In the genomic region with DNA sequence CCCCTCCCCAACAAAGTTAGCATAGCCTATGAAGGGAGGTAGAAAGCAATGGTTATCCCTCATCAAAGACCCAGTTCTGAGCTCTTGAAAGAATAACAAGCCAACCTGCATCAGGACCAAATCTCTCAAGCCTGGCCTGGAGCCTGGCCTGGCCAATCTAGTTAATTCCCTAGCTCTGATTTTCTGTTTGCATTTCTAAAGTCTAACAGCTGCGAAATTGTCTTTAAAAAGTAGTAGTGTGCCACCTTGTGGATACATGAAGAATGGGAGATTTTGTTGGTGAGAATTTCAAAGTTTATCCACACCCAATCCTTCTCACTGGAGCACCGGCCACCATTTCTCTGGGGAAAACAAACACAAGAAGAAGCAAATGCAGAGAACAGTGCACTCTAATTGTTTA, we compare ENCODE assay signal across 8 mouse cellular contexts. TPM values are rescaled to one million over a fixed set of nuclear protein-coding genes. Genes with fewer than 3 reads are reported as not detected.
DNase-seq lines count a peak whose midpoint lies in the region; ATAC-seq and TF ChIP-seq lines count a peak whose summit lies in the region.

No protein-coding gene starts in this region.

- H3K4me3 ChIP-seq in forebrain, embryonic 11.5 days (ENCODE audit: low read depth, low read length): no peak overlapping the region
- H3K4me3 ChIP-seq in forebrain, embryonic 10.5 days: no peak overlapping the region
- no peak overlapping the region for H3K4me3 ChIP-seq in lung, adult 2 months (replicated peaks; ENCODE audit: extremely low read depth, low read depth, low read length)
- no peak overlapping the region for H3K4me3 ChIP-seq in embryonic facial prominence, embryonic 10.5 days
- no peak overlapping the region for H3K4me3 ChIP-seq in midbrain, embryonic 12.5 days

- H3K36me3 ChIP-seq in forebrain, embryonic 11.5 days (ENCODE audit: control insufficient read depth, insufficient read depth, low read length): no peaks in the 10 kb centered on the region
- no peaks in the 10 kb centered on the region for H3K36me3 ChIP-seq in forebrain, embryonic 10.5 days (replicated peaks)
- H3K36me3 ChIP-seq in embryonic facial prominence, embryonic 10.5 days (replicated peaks): no peaks in the 10 kb centered on the region
- no peaks in the 10 kb centered on the region for H3K36me3 ChIP-seq in midbrain, embryonic 12.5 days

- H3K9ac ChIP-seq in forebrain, embryonic 11.5 days (ENCODE audit: low read length): no peak overlapping the region
- no peak overlapping the region for H3K9ac ChIP-seq in midbrain, embryonic 12.5 days (replicated peaks)

- no peak overlapping the region for H3K27ac ChIP-seq in forebrain, embryonic 11.5 days (ENCODE audit: low read depth, low read length)
- H3K27ac ChIP-seq in forebrain, embryonic 10.5 days: no peak overlapping the region
- no peak overlapping the region for H3K27ac ChIP-seq in embryonic facial prominence, embryonic 10.5 days (replicated peaks)
- H3K27ac ChIP-seq in midbrain, embryonic 12.5 days (replicated peaks): no peak overlapping the region

- no peak for DNase-seq in forebrain, embryonic 11.5 days (ENCODE audit: low spot score)
- DNase-seq in forebrain, embryonic 10.5 days (ENCODE audit: extremely low spot score, low spot score): no peak
- DNase-seq in lung, adult 2 months: no peak
- DNase-seq in lung, postnatal 4 days: no peak
- peak; percentile 17 for DNase-seq in embryonic facial prominence, embryonic 10.5 days (ENCODE audit: low spot score)
- no peak for DNase-seq in ovary, adult 18-20 months (ENCODE audit: low spot score)
- DNase-seq in right cerebral cortex, adult 18-20 months: no peak

- no peaks in the 10 kb centered on the region for H3K4me1 ChIP-seq in forebrain, embryonic 11.5 days (replicated peaks; ENCODE audit: control insufficient read depth, insufficient read depth, low read length)
- H3K4me1 ChIP-seq in forebrain, embryonic 10.5 days: peaks cover 9% of the 10 kb centered on the region
- no peaks in the 10 kb centered on the region for H3K4me1 ChIP-seq in lung, adult 2 months (ENCODE audit: control insufficient read depth, insufficient read depth, low read length)
- peaks cover 6% of the 10 kb centered on the region; the same call in 1 of the 2 replicates for H3K4me1 ChIP-seq in embryonic facial prominence, embryonic 10.5 days
- 0 out of 2 replicates have a peak, but pooled peaks cover 4% of the 10 kb centered on the region for H3K4me1 ChIP-seq in midbrain, embryonic 12.5 days

- no peak overlapping the region for H3K4me2 ChIP-seq in forebrain, embryonic 11.5 days (ENCODE audit: low read depth, low read length, severe bottlenecking)
- no peak overlapping the region for H3K4me2 ChIP-seq in midbrain, embryonic 12.5 days (replicated peaks)

- peak; percentile 24; the same call in 1 of the 2 replicates for TF ChIP-seq CTCF in lung, adult 2 months (IDR thresholded peaks at IDR 0.05; ENCODE audit: insufficient read depth, low read length)

- ATAC-seq in forebrain, embryonic 11.5 days (replicated peaks; ENCODE audit: low FRiP score): peak; percentile 40; the same call in 1 of the 2 replicates
- ATAC-seq in midbrain, embryonic 12.5 days (ENCODE audit: low FRiP score, low read depth): peak; percentile 17; the same call in 1 of the 2 replicates

- H3K9me3 ChIP-seq in forebrain, embryonic 11.5 days (ENCODE audit: control insufficient read depth, low read length): no peaks in the 10 kb centered on the region
- no peaks in the 10 kb centered on the region for H3K9me3 ChIP-seq in forebrain, embryonic 10.5 days
- H3K9me3 ChIP-seq in embryonic facial prominence, embryonic 10.5 days: no peaks in the 10 kb centered on the region
- H3K9me3 ChIP-seq in midbrain, embryonic 12.5 days: no peaks in the 10 kb centered on the region

- 25% methylated on average over 2 of the region's 2 CpGs for WGBS in forebrain, embryonic 11.5 days
- WGBS in forebrain, embryonic 10.5 days: 28% methylated on average over 2 of the region's 2 CpGs
- WGBS in lung, adult 2 months: 5% methylated on average over 2 of the region's 2 CpGs
- WGBS in embryonic facial prominence, embryonic 10.5 days: 19% methylated on average over 2 of the region's 2 CpGs
- WGBS in midbrain, embryonic 12.5 days: 18% methylated on average over 2 of the region's 2 CpGs

- peaks cover 9% of the 10 kb centered on the region; the same call in 1 of the 2 replicates for H3K27me3 ChIP-seq in forebrain, embryonic 11.5 days (ENCODE audit: control insufficient read depth, insufficient read depth, low read length)
- peaks cover 21% of the 10 kb centered on the region for H3K27me3 ChIP-seq in forebrain, embryonic 10.5 days (ENCODE audit: poor library complexity, severe bottlenecking)
- H3K27me3 ChIP-seq in embryonic facial prominence, embryonic 10.5 days (replicated peaks; ENCODE audit: low read depth, poor library complexity, severe bottlenecking): peaks cover 14% of the 10 kb centered on the region
- H3K27me3 ChIP-seq in midbrain, embryonic 12.5 days: peaks cover 33% of the 10 kb centered on the region

- TF ChIP-seq POLR2A in lung, adult 2 months (IDR thresholded peaks at IDR 0.05; ENCODE audit: borderline replicate concordance, extremely low read depth, low read depth, low read length): no peak

RNA-seq across cellular contexts. Expression of a gene that starts 5.4 kb away (rescaled TPM):
- polyA plus RNA-seq in forebrain, embryonic 11.5 days (2014; fragmentation: Nextera tagmentation; extraction: Ambion mirVana): 87.2 and 96.4 TPM in 2 replicates
- polyA plus RNA-seq in forebrain, embryonic 10.5 days (2016; fragmentation: Nextera tagmentation; extraction: Ambion mirVana): 74.6 and 75.6 TPM in 2 replicates
- polyA plus RNA-seq in lung, adult 2 months (2012; rRNA removed): 70.0 and 97.8 TPM in 2 replicates
- polyA plus RNA-seq in embryonic facial prominence, embryonic 10.5 days (2016; fragmentation: Nextera tagmentation; extraction: Ambion mirVana): 62.1 and 69.7 TPM in 2 replicates
- polyA plus RNA-seq in midbrain, embryonic 12.5 days (2016; fragmentation: Nextera tagmentation; extraction: Ambion mirVana): 75.5 and 80.5 TPM in 2 replicates

RNA-seq across cellular contexts. Expression of a gene that starts 15.8 kb away (rescaled TPM):
- polyA plus RNA-seq in forebrain, embryonic 11.5 days (2014; fragmentation: Nextera tagmentation; extraction: Ambion mirVana): 2.8 and 3.4 TPM in 2 replicates
- 2.6 and 2.8 TPM in 2 replicates for polyA plus RNA-seq in forebrain, embryonic 10.5 days (2016; fragmentation: Nextera tagmentation; extraction: Ambion mirVana)
- polyA plus RNA-seq in lung, adult 2 months (2012; rRNA removed): 1.7 and 4.3 TPM in 2 replicates
- polyA plus RNA-seq in embryonic facial prominence, embryonic 10.5 days (2016; fragmentation: Nextera tagmentation; extraction: Ambion mirVana): 3.0 and 3.7 TPM in 2 replicates
- 2.2 and 2.6 TPM in 2 replicates for polyA plus RNA-seq in midbrain, embryonic 12.5 days (2016; fragmentation: Nextera tagmentation; extraction: Ambion mirVana)
